Mouse (Mus musculus) A20 (cell line): Measurements from ENCODE around the gene Rftn1.
A peak's percentile ranks its signal among the peaks of the same experiment; 100 is the strongest.

Experiments
- DNase-seq: peaks from one replicate; pipeline ENCODE4 v3.0.0-alpha.2; 2011; ENCODE audit warnings: low read depth, low spot score

The Rftn1 gene

GRCm38 (mm10) chr17:50201828-50202445, 11.5 kb upstream of the Rftn1 start:
- DNase-seq = no peak

GRCm38 (mm10) chr17:50199075-50199850, 8.8 kb upstream of the Rftn1 start:
- DNase-seq = no peak

- no peak for DNase-seq
Observed at GRCm38 (mm10) chr17:50197572-50197971, 7.1 kb upstream of the Rftn1 start.

- DNase-seq = no peak
Observed at GRCm38 (mm10) chr17:50196005-50196672, 5.7 kb upstream of the Rftn1 start.

GRCm38 (mm10) chr17:50195399-50195798, 4.9 kb upstream of the Rftn1 start:
- no peak for DNase-seq

GRCm38 (mm10) chr17:50194541-50194940, 4.1 kb upstream of the Rftn1 start:
- no peak for DNase-seq

GRCm38 (mm10) chr17:50193653-50194052, 3.2 kb upstream of the Rftn1 start:
- no peak for DNase-seq

GRCm38 (mm10) chr17:50192376-50192940, 2.0 kb upstream of the Rftn1 start:
- DNase-seq = no peak

- no peak for DNase-seq
Observed at GRCm38 (mm10) chr17:50191318-50191957, 964 bp upstream of the Rftn1 start.

- peak; percentile 92 for DNase-seq
Observed at GRCm38 (mm10) chr17:50189381-50190012, 977 bp downstream of the Rftn1 start.

- DNase-seq = no peak
Observed at GRCm38 (mm10) chr17:50188662-50189345, 1.7 kb downstream of the Rftn1 start.

GRCm38 (mm10) chr17:50185616-50186015, 4.9 kb downstream of the Rftn1 start:
- no peak for DNase-seq

GRCm38 (mm10) chr17:50185083-50185482, 5.4 kb downstream of the Rftn1 start:
- no peak for DNase-seq

GRCm38 (mm10) chr17:50184217-50185038, 6.0 kb downstream of the Rftn1 start:
- no peak for DNase-seq

GRCm38 (mm10) chr17:50183300-50183699, 7.2 kb downstream of the Rftn1 start:
- DNase-seq = no peak

GRCm38 (mm10) chr17:50182542-50182951, 7.9 kb downstream of the Rftn1 start:
- DNase-seq = peak; percentile 50

- DNase-seq = peak; percentile 87
Observed at GRCm38 (mm10) chr17:50180899-50181570, 9.4 kb downstream of the Rftn1 start.

- peak; percentile 84 for DNase-seq
Observed at GRCm38 (mm10) chr17:50173776-50174175, 16.7 kb downstream of the Rftn1 start.

- peak; percentile 92 for DNase-seq
Observed at GRCm38 (mm10) chr17:50173368-50173767, 17.1 kb downstream of the Rftn1 start.
